Mouse (Mus musculus): ENCODE results near the gene Otof.

Gene Otof

DNA sequence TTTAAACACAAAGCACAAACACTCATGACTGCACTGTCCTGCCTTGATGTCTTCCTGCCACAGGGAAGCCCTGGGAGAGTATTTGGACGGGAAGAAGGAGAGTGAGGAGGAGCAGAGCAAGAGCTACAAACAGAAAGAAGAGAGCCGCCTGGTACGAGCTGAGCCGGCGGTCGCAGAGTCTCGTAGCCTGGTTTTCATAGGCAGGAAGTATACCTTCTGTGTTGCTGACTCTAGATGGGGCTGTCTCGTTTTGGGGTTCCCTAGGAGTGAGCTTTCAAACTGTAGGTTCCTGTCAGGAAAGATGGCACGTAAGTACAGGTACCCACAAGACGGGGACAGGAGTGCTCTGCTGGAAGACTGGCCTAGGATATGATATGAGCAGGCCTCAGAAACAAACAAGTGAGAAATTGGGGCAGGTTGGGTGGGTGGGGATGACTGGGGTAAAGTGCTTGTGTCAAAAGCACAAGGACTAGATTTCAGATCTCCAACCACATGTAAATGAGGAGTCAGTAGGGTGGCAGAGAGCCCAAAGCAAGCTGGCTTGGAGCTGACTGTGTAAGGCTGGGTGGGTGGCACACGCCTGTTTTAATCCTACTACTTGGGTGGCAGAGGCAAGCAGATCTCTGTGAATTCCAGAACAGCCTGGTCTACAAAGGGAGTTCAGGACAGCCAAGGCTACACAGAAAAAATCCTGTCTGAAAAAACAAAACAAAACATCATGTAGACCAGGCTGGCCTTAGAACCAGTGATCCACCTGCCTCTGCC is 119.9 kb downstream of the Otof start:
- no peak for DNase-seq (ENCODE audit: low spot score in 2 of 2)

DNA sequence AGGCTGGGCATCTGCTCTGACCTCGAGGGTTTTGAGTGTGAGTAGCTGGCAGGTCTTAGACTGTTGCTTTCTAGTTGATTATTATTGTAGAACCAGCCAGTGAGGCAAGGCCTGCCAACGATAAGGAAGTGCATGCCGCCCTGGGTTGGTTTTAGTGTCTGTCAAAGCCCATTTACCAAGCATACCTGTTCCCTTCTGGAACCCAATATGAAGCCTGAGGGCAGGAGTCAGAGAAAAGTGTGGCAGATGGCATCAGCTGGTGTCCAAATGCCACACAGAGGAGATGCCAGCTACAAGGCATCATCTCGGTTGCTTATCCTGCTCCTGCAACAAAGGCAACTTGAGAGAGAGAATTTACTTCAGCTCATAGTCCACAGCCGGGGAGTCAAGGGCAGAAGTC is 120.9 kb downstream of the Otof start:
- DNase-seq (ENCODE audit: low spot score in 2 of 2) = no peak
